Mouse (Mus musculus) cortical plate, adult 2 months (tissue): ENCODE results near the gene Atic.

Source experiments
- CTCF ChIP-seq: fragments of 200-500 bp; IDR thresholded peaks from 2 replicates; pipeline ENCODE4 v1.5.1; 2011; ENCODE audit warnings: mild to moderate bottlenecking, control low read depth, low read length; ENCODE audit not compliant: insufficient read depth; ENCODE audit errors: extremely low read depth
- POLR2A ChIP-seq: fragments of 200-500 bp; IDR thresholded peaks from 2 replicates; pipeline ENCODE4 v1.6.1; 2011; ENCODE audit warnings: mild to moderate bottlenecking, low read length, control low read depth; ENCODE audit not compliant: insufficient read depth; ENCODE audit errors: extremely low read depth

- TF ChIP-seq POLR2A (no peak), CTCF (no peak)
Observed at GRCm38 (mm10) chr1:71595365-71595764, 38.4 kb downstream of the Atic start.
